Mouse (Mus musculus): ENCODE measurements at regions not wholly inside any gene's neighbourhood (a gene's known extent, or its start where the extent isn't known, plus 50 kb on each side); places are given as distances from the start of the nearest gene placed in this dataset.

GRCm38 (mm10) chr13:53548396-53548795 is 75.5 kb upstream of the Msx2 start:
- DNase-seq, result no peak

DNA sequence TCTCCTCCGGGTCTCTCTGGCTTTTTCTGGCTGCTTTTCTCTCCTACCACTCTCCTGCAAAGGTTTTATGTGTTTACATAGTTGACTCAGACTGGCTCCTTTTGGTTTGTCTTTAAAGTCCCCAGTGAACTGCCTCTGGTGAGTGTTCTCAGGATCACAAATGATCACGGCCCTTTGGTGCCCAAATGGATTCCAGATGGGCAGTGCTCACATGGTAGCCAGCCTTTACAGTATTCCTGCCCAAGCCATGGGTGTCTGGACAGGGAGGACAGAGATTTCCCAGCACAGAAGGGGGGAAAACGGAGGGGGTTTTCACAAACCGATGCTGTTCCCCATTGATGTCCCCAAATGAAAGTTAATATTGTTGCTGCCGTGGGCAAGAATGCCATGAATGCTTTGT is 70.4 kb upstream of the Msx2 start:
- DNase-seq, result no peak

GRCm38 (mm10) chr13:53539797-53540196 is 66.9 kb upstream of the Msx2 start:
- no peak for DNase-seq

DNA sequence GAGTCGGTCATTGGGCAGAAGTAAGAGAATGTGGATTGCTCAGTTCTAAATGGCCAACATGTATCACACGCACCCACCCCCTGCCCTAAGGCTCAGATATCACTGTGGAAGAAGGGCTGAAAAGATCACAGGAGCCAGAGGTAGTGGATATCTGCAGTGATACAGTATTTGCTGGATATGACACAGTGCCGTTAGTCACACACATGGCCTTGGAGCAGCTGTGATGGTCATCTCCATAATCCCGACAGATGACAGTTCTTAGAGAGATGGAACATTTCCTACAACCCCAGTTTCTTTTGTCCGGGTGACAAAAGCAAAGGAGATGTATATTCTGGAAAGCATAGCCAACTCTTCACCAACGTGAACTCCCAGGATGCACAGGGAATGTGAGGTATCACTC is 65.1 kb upstream of the Msx2 start:
- DNase-seq, result no peak

DNA sequence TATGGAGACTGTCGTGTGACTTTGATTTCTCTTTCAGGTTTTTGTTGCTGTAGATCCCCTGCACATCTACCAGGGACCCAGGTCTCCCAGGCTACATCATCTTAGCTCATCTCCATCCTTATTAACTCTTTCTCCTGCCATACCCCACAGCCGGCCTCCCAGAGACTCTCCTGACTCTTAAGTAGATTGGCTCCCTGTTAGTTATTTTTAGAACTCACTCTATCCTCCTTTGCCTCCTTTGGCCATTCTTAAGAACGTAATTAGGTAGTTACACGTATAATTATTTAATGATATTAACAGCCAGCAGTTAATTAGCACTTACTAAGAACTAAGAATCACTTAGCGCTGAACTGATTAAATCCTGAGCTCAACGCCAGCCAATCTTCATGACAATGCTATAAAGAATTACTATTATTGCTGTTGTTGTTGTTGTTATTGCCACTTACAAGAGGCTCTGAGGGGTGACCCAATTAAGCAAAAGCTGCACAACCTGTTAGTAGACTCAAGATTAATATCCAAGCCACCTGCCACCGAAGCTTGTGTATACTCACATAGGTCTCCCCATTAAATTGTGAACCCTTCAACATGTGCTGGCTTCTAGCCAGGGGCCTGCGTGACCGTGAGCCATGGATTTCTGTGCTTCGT is 63.0 kb upstream of the Msx2 start:
- DNase-seq, result no peak

- no peak for DNase-seq
Measured at GRCm38 (mm10) chr13:53533738-53534137, 60.9 kb upstream of the Msx2 start.

- no peak for DNase-seq
Measured at GRCm38 (mm10) chr13:53526880-53527279, 54.0 kb upstream of the Msx2 start.

DNA sequence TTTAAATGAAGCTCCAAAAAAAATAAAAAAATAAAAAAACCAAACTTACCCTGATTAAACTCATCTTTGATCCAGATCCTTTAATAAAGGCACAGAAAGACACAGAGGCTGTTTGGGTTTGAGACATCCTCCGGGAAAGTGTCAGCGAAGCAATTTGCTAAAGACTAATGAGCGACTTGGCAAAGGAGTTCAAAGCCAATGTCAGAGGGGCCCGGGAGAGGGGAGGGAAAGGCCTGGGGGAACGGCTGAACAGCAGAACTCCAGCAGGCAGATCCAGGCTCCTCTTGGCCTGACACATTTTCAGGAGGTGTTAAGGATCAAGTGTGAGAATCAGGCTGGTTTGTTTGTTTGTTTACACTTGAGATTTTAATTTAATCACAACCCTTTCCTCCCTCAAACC is 49.9 kb upstream of the Msx2 start:
- no peak for DNase-seq

Measured in right cerebral cortex, postnatal 14 days (tissue).